Mouse (Mus musculus) kidney, adult 11 months (tissue): Measurements from ENCODE around the gene Clpsl2.
"Not testable (repeated sequence)": the region's sequence is repeated elsewhere in the genome, so short reads cannot be mapped to it uniquely, and the experiment has no call there.

Experiments
- DNase-seq: peaks from one replicate; pipeline ENCODE4 v3.0.0; 2022

Gene Clpsl2

DNA sequence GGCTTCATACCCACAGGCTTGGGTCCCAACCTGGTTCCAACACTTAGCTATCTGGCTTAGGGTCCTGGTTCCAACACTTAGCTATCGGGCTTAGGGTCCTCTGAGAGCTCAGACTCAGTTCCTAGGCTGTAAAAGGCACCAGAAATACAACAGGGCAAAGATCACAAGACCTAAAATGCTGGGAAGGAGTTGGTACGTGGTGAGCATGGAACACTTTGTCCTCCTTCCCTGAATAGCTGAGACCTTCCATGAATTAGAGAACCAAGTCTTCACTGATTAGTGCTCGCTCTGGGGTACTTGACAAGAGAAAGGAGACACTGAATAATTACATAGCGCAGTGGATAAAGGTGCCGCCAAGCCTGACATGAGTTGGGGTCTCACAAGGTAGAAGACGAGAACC is 27.3 kb upstream of the Clpsl2 start:
- DNase-seq, result no peak

DNA sequence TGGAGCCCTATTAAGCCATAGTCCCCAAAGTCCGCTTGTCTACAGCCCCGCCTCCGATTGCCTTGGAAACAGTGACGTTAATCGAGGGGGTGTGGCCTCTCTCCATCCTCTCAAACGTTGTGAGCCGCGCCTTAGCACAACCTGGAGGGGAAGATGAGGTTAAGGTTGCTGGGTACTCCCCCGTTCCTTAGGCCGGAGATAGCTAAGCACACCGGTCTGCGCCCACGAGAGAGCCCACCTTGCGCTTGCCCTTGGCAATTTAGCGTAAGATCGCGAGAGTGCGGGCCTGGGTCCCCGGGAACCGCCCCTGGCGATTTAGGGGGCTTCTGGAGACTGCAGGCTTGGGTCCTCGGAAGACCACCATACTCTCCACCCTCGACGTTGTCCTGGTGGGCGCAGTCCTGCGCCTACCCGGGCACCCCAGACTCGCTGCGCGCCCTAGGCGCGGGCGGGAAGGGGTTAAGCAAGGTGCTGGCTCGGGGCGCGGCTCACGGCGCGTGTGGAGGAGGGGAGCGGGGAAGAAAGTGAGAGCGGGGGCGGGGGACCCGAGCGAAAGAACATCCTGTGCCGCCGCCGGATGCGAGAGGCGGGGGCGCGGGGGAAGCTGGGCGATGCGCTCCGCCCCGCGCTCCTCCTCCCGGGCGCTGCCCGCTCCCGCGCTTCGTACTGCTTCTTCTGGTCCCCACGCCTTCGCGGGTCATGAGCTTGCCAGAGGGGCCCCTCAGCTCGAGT is 26.4 kb upstream of the Clpsl2 start:
- DNase-seq, result peak; percentile 94

- no peak for DNase-seq
Measured at GRCm38 (mm10) chr17:28523355-28524008, 25.7 kb upstream of the Clpsl2 start.

GRCm38 (mm10) chr17:28524009-28524695 is 25.1 kb upstream of the Clpsl2 start:
- DNase-seq, result peak; percentile 25

GRCm38 (mm10) chr17:28524831-28525430 is 24.3 kb upstream of the Clpsl2 start:
- peak; percentile 11 for DNase-seq

DNA sequence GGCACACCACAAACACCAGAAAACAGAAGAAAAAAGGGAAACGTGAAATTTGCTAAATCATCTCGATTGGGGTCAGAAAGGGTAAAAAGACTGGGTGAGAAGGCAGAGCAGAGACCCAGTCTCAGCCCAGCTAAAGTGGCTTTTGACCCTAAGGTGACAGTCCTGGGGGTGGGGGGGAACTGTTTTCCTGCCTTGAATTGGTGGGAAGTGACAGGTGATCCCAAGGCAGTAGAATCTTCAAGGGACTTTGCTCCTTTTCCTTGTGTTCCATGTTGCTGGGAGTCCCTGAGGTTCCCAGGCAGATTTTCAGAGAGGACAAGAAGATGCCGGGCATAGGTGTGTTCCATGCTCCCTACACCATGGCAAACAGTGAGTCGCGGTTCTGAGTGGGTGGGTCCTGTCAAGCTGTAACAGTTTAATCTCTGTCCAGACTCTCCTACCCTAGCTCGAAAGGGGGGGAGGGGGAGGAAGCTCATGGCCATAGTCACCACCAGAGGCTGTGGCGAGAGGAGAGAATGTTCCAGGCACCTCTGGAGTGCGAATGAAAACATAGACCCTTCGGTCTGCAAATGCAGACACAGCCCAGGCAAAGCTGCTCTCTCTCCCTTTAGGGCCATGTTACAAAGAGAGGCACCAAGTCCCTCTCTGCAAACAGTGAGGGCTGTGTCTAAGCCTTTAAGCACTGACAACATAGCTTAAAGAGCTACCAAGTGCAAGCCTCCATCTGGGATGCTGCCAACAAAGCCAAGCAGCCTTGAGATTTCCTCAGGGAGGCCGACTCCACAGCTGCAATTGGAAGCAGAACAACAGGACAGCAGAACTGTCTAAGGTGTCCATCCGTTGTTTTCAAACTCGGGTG is 21.8 kb upstream of the Clpsl2 start:
- DNase-seq, result peak; percentile 23

- DNase-seq, result peak; percentile 71
Measured at GRCm38 (mm10) chr17:28528043-28528351, 21.2 kb upstream of the Clpsl2 start.

DNA sequence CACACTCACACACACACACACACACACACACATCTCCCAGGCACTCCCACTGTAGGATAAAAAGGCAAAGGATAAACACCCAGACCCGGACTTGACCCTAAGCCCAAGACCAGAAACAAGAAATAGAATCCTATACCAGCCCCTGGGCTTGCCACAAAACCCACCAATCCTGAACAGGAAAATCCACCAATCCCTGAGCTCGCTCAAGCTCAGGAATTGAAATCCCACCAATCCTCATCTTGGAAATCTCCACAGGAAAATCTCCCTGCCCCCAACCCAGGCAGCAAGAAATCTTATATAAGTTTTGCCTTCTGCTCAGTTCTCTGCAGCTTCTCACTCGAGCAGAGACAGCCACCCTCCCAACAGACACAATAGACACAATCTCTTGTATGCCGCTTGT is 20.1 kb upstream of the Clpsl2 start:
- no peak for DNase-seq

DNA sequence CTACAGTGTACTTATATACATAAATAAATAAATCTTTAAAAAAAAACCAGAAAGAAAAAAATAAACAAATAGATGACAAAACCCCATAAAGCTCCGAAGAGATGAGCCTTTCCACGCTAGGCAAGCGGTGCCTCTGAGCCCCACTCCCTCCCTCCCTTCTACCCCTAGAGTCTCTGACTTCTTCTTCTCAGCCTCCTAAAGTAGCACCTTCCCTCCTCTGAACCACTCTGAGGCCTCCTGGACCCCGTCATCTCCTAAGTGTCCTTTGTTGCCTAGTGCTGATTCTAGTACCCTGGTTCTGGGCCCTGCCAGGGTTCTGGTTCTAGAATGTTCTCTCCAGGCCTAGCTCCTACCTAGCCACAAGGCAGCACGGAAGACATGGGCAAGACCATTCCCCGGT is 18.7 kb upstream of the Clpsl2 start, which contains the start of gene Armc12:
Gene Armc12, plus strand, starts transcription at position 301 of the 400 bp plus-strand sequence.
- DNase-seq, result no peak

- no peak for DNase-seq
Measured at GRCm38 (mm10) chr17:28531946-28532345, 17.3 kb upstream of the Clpsl2 start.

- no peak for DNase-seq
Measured at GRCm38 (mm10) chr17:28532557-28532956, 16.7 kb upstream of the Clpsl2 start.

DNA sequence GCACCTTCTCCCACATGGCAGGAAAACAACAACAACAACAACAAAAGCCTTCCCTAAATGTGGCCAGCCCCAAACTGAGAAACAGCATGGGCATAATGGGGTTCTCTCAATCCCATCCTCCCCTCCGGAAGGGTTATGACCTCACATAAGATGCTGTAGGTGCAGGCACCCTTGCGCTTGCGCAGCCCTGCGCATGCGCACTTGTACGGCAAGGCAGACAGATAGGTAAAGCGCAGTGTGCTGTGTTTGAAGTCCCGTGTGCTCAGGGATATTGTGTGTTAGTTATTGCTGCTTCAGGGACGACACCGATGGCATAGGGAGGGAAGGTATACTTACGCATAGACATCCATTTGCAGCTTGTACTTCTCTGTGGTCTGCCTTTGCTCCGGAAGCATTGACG is 15.9 kb upstream of the Clpsl2 start:
- no peak for DNase-seq

DNA sequence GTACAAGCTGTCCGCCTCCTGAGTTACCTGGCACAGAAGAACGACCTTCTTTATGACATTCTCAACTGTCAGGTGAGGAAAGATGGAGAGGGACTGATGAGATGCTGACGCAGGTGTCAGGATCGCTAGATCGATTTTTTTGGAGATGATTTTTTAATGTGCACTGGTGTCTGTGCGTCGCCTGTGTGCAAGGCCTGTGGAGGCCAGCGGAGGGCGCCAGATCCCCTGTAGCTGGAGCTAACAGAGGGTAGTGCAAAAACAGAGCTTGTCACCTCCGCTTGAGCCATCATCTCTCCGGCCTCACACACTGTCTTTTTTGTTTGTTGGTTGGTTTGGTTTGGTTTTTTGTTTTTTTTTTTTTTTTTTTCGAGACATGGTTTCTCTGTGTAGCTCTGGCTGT is 11.3 kb upstream of the Clpsl2 start:
- DNase-seq, result no peak

GRCm38 (mm10) chr17:28546925-28547324 is 2.3 kb upstream of the Clpsl2 start:
- DNase-seq, result no peak

DNA sequence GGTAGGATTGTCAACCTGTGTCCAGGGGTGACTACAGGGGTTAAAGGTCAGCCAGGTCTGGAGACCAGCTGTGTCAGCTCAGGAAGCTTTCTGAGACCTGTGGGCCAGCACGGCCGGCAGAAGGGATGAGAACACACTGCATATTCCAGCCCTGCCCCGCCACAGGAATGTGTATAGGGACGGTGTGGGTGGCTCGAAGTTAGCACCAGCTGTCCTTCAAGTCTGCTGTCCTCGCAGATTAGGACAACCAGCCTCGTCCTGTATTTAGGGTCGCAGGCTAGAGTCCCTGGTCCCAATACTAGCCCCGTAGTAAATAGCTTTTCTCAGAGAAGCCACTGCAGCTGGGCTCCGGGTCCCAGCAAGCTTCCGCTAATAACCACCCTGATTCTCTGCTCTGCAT is 661 bp upstream of the Clpsl2 start:
- DNase-seq, result no peak

DNA sequence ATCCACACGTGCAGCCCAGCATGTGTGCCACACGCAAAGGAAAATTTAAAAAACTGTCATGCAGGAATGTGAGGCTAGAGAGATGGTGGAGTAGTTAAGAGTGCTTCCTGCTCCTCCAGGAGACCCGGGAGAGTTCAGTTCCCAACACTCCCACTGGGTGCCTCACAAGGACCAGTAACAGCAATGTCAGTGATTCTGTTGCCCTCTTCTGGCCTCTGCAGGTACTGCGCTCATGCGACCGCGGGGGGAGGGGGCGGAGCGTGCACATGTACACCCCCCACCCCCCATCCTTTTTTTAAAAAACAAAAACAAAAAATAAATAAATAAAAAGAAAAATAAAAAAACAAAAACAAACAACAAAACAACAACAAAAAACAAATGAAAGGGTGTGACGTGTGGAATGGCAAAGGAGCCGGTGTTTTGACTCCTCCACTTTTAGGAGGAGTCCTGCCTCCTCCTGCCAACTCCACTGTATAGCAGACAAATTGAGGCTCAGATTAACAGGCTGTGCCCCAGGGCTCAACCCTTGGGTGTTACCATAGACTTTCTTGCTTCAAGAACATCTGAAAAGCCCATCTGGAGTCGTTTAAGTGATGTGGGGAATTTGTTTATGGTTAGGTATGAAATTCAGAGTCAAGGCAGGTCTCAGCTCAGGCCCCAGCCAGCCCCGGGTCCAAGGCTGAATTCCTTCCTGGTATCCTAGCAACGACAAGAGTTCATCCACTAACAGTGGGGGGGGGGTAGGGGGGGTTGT is 4.0 kb downstream of the Clpsl2 start:
- DNase-seq, result peak; percentile 58

GRCm38 (mm10) chr17:28554021-28554420 is 4.8 kb downstream of the Clpsl2 start:
- not testable (repeated sequence) for DNase-seq

DNA sequence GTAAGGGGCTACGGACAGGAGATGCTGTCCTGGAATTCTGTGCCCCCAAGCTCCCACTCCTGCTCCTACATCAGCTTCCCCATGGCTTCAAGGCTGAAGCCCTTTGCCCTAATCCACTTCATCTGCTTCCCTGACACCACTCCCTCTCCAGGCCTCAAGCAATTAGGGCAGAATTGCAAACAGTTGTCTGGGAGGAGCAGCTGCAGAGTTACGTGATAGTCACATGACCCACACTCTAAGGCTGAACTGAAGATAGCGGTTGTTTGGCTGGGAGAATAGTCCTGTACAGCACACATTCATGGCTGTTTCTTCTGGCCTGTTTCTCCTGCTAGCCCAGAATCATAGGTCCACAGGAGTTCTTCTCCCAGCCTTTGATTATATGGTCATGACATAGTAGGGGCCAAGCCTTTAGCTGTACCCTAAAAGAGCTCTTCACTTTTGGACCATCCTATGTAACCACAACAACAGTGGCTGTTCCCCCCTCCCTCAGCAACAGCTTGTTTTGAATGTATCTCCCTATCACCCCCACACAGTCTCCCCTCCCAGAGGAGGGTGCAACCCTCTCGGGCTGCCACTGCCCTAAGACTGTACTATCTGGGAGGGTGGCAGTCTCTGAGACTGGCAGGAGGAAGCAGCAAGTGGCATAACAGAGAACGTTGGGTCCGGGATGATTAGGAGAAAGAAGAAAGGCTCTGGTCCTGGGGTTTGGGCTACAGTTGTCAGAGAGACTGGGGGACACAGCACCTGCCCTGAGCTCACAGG is 7.6 kb downstream of the Clpsl2 start:
- DNase-seq, result no peak

- DNase-seq, result no peak
Measured at GRCm38 (mm10) chr17:28557772-28558171, 8.6 kb downstream of the Clpsl2 start.

GRCm38 (mm10) chr17:28560598-28560997 is 11.4 kb downstream of the Clpsl2 start, which contains the start of gene Clps:
TSS of gene Clps (minus strand) at chr17:28560766.
- DNase-seq, result no peak

DNA sequence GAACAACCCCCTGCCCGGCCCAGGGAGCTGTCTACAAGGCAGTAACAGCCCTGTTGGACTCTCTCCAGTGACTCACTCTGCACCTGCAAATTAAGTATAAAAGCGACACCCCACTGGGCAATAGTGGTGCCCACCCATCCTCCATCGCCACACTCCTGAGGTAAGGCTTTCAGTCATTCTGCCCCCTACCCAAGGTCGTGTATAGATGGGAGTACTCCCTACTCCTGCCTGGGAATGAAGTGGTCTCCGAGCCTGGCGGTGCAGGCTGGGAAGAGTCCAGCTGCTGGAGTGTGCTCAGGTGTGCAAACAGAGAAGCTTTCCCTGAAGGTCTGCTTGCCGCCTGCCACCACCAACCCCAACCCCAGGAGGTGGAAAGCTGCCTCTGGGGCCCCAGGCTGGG is 12.4 kb downstream of the Clpsl2 start:
- DNase-seq, result no peak
